Mouse (Mus musculus) cortical plate, adult 2 months (tissue): ENCODE results near the gene Srp68.

Source experiments
- CTCF ChIP-seq: fragments of 200-500 bp; IDR thresholded peaks from 2 replicates; pipeline ENCODE4 v1.5.1; 2011; ENCODE audit warnings: mild to moderate bottlenecking, control low read depth, low read length; ENCODE audit not compliant: insufficient read depth; ENCODE audit errors: extremely low read depth
- POLR2A ChIP-seq: fragments of 200-500 bp; IDR thresholded peaks from 2 replicates; pipeline ENCODE4 v1.6.1; 2011; ENCODE audit warnings: mild to moderate bottlenecking, low read length, control low read depth; ENCODE audit not compliant: insufficient read depth; ENCODE audit errors: extremely low read depth

GRCm38 (mm10) chr11:116198132-116198531 lies 75.9 kb downstream of the Srp68 start:
- no peak for TF ChIP-seq CTCF
- TF ChIP-seq POLR2A = no peak
